Mouse (Mus musculus) common myeloid progenitor, adult 5-6 weeks (primary cell): Measurements from ENCODE around the gene Ipcef1. TPM values are rescaled to one million over a fixed set of nuclear protein-coding genes. Genes with fewer than 3 reads are reported as not detected.
A peak's percentile ranks its signal among the peaks of the same experiment; 100 is the strongest.
"Not testable (repeated sequence)": the region's sequence is repeated elsewhere in the genome, so short reads cannot be mapped to it uniquely, and the experiment has no call there.

ENCODE experiments used
- ATAC-seq: replicated peaks from 2 replicates; pipeline ENCODE4 v1.8.0; 2016; ENCODE audit warnings: low read depth, mild to moderate bottlenecking, moderate TSS enrichment, inconsistent platforms; ENCODE audit not compliant: poor library complexity, severe bottlenecking
- total RNA-seq: library from RNA; stranded (forward); fragments of 200-1000, 187-1606 nt; gene quantifications from 2 replicates; pipeline ENCODE4 v1.2.3, GENCODE M21; 2017

The Ipcef1 gene
- total RNA-seq, 1 experiment from 2014 or later = 8.4 TPM

DNA sequence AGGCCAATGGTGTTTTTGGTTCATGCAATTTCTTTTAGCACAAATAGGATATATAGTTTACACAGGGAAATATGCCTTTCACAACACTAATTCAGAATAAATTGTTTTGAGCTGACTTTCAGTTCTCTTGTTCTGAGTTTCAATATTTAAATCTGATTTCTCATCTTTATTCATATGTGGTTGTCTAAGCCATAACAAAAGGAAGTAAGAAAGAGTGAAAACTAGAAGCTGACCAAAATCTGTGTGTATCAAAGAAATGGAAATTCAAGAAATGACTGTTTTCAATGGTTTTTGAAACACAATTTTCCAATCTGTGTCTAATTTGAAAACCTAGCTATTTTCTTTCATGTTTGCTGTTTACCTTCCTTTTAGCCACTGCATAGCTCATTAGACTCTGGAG lies 11.2 kb downstream of the Ipcef1 start:
- ATAC-seq = no peak

GRCm38 (mm10) chr10:7037194-7037593 lies 15.1 kb downstream of the Ipcef1 start:
- ATAC-seq = 0 out of 2 replicates have a peak, but pooled peaks have one; percentile 17

GRCm38 (mm10) chr10:7035547-7035946 lies 16.7 kb downstream of the Ipcef1 start:
- ATAC-seq = peak; percentile 55

GRCm38 (mm10) chr10:7033459-7033858 lies 18.8 kb downstream of the Ipcef1 start:
- no peak for ATAC-seq

GRCm38 (mm10) chr10:7025028-7025427 lies 27.2 kb downstream of the Ipcef1 start:
- no peak for ATAC-seq

DNA sequence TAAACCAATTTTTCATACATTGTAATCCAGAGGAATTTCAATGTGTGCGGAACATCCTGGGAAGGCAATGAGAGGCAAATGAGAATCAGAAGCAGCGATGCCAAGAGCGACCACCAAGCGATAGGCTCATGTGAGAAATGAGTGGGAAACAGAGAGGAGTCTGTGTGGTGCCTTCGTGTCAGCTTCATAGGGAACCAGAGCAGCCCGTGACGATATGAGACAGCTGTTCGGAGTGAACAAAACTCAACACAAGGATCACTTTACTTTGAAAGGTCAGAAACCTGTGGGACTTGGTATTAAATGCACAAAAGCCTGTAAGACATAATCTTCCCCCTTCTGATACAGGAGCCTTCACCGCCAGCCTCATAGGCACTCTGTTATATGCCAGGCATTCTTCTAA lies 31.7 kb downstream of the Ipcef1 start:
- ATAC-seq = no peak

GRCm38 (mm10) chr10:7019781-7020386 lies 32.4 kb downstream of the Ipcef1 start:
- ATAC-seq = no peak

GRCm38 (mm10) chr10:7015199-7015598 lies 37.1 kb downstream of the Ipcef1 start:
- peak; percentile 45; the same call in 1 of the 2 replicates for ATAC-seq

GRCm38 (mm10) chr10:7010543-7010942 lies 41.7 kb downstream of the Ipcef1 start:
- no peak for ATAC-seq

DNA sequence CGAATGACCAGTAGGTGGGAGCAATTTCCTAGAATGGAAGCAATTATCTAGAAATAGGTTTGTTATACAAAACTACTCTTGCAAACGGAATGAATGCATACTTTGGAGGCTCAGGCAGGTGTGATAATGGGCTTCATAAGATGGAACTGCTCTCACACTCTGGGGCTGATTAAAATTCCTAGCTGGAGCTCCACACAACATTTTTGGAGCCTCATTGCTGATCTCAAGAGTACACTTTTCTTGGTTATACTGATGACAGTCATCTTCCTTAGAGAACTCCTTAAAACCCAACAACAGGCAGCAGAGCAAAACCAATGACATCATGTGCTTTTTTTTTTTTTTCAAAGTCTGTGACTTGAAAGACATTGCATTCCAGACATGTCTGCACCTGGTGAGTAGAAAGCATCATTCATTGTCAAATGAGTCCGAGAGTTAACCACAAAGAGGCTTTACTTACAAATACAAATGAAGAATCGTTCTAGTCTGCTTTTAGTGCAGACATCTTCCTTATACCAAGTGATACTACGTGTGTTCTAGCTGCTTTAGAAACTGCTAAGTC lies 47.2 kb downstream of the Ipcef1 start:
- no peak for ATAC-seq

DNA sequence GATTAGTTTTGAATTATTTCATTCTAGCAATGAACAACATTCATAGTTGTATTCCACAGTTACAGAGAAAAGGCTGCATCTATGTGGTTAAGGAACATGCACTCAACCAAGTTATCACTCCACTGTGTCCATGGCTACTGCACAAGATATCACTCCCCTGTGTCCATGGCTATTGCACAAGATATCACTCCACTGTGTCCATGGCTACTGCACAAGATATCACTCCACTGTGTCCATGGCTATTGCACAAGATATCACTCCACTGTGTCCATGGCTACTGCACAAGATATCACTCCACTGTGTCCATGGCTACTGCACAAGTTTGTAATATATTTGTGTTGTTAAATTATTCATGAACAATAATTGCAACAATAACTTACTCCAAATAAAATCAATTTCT lies 48.4 kb downstream of the Ipcef1 start:
- ATAC-seq = not testable (repeated sequence)

DNA sequence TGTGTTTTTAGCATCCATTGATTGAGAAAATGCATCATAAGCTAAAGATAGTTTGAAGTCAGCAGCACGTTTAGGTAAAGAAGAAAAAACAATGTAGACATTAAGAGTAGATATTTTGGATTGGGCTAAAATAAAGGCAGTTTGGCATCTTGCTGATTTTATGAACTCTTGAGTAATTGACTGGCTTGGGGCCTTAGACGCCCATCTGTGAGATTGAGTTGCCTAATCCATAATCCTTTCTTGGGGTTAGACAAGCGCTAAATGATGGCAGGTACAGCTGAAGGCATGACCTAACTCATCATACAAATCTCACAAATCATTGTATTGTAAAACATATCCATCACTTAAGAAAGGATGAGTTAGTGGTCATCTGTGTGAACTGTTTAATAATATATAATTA lies 52.9 kb downstream of the Ipcef1 start:
- no peak for ATAC-seq

- no peak for ATAC-seq
Measured at GRCm38 (mm10) chr10:6998576-6999250, 53.6 kb downstream of the Ipcef1 start.

DNA sequence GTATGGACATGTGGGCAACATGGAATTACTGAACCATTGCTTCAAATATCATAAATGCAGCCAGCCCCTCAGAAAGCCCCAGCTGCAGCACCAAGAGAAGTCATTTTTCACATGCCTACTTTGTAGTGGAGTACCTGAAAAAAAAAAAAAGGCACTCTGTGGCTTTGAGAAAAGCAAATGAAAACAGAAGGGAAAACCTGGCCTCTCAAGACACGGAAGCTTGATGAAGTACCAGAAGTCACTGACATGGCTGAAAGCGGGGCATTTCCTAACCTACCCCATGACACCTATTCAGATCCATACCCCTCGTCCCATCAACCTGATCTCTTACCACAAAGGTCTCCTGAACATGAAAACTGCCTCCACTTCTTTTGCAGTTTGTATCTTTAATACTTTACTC lies 55.4 kb downstream of the Ipcef1 start:
- ATAC-seq = no peak

DNA sequence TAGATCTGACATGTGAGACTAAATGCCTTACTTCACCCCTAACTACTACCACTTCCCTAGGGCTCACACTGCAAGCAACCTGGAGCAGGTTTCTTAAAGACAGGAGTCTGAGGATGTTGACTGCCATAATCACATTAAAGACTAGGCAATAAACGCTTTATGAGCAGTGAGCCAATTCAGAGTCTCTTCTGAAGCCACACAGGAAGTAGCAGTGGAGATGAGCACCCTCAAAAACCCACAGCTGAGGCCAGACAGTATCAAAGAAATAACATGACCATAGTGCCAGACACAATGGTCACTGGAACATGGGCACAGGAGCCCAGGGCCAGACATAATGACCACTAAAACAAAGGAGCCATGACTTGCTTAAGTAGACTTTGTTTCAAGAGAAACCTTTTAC lies 63.7 kb downstream of the Ipcef1 start:
- ATAC-seq = peak; percentile 15; the same call in 1 of the 2 replicates

- ATAC-seq = no peak
Measured at GRCm38 (mm10) chr10:6987399-6988098, 64.7 kb downstream of the Ipcef1 start.

DNA sequence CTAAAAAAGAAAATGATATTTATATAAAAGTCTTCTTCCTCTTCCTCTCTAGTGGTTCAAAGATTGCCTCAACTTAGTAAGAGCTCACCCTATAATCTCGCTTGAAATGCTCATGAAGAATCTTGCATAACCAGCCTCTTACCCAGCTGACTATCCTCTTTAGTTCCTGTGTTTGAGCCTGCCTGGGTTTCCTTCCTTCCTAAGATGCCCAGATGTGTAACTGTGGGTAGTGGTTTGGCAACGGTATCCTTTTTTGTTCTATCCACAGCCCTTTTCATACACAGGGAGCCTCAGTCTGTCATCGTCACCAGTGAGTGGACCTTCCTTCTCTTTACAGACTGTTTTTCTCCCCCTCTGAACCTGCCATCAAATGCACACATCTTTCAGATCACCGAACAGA lies 66.0 kb downstream of the Ipcef1 start:
- ATAC-seq = peak; percentile 83

GRCm38 (mm10) chr10:6983431-6983830 lies 68.8 kb downstream of the Ipcef1 start:
- ATAC-seq = no peak

DNA sequence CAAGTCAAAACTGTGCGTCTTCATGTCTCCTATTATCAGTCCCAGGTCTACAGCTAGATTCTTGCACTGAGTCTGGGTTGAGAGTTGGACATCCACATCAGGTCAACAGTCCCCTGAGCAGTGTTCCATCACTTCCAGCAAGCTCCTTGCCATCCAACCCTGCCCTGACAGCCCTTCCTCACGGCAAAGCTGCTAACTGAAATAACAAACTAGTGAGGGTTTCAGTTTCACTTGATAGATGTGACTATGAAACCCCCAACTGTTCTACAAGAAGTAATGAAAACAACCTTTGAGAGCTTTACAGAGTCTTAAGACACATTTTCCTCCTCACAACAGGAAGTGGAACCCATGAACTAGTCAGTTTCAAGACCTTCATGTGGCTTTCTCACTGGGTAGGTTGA lies 69.5 kb downstream of the Ipcef1 start:
- ATAC-seq = peak; percentile 57

DNA sequence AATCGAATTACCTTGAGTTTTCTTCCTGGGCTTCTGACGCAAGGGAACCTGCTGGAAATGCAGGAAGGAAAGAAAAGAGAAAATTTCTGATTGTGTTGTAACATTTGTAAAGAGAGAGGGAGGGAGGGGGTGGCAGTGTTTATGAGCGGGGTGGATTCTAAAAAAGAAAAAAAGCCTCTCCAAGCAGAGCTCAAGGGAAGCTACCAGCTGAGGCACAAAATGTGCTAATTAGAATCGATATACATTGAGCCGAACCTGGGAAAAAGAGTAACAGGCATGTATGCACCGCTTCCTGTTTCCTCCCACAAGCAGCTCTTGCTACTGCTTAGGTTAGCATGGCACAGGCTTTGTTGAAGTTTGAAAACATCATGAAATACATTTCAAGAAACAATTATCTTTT lies 72.0 kb downstream of the Ipcef1 start:
- ATAC-seq = 0 out of 2 replicates have a peak, but pooled peaks have one; percentile 26

- ATAC-seq = peak; percentile 27; the same call in 1 of the 2 replicates
Measured at GRCm38 (mm10) chr10:6979789-6980188, 72.5 kb downstream of the Ipcef1 start.
